Mouse (Mus musculus) olfactory bulb, adult 2 months (tissue): ENCODE data around the gene Fyn. TPM values are rescaled to one million over a fixed set of nuclear protein-coding genes. Genes with fewer than 3 reads are reported as not detected.

Source experiments
- H3K27ac ChIP-seq: fragments of 200-500 bp; 2 replicates; pipeline ENCODE4 v1.5.1; 2012; ENCODE audit warnings: low read depth, low read length; ENCODE audit not compliant: insufficient read depth
- H3K4me1 ChIP-seq: fragments of 200-500 bp; 2 replicates; pipeline ENCODE4 v1.6.1; 2012; ENCODE audit warnings: low read length; ENCODE audit not compliant: control insufficient read depth, insufficient read depth
- H3K4me3 ChIP-seq: fragments of 200-500 bp; 2 replicates; pipeline ENCODE4 v1.5.1; 2012; ENCODE audit warnings: mild to moderate bottlenecking, low read depth, low read length, moderate library complexity; ENCODE audit not compliant: insufficient read depth
- CTCF ChIP-seq: fragments of 200-500 bp; IDR thresholded peaks from 2 replicates; pipeline ENCODE4 v1.5.1; 2012; ENCODE audit warnings: low read depth, mild to moderate bottlenecking, low read length, moderate library complexity; ENCODE audit not compliant: insufficient read depth
- POLR2A ChIP-seq: fragments of 200-500 bp; IDR thresholded peaks from 2 replicates; pipeline ENCODE4 v1.6.1; 2012; ENCODE audit warnings: mild to moderate bottlenecking, low read depth, low read length, moderate library complexity; ENCODE audit not compliant: insufficient read depth
- WGBS: fragments of 180-500 bp; shearing (Covaris S2); methylation state at CpG from one replicate; pipeline ENCODE4 v1.1.7; 2018; 5-methylcytosine and 5-hydroxymethylcytosine counted together
- polyA plus RNA-seq: library from polyadenylated mRNA; stranded (reverse); fragments of >200 nt; gene quantifications from 2 replicates; pipeline ENCODE4 v1.2.4, GENCODE M21; 2012; ENCODE audit warnings: low replicate concordance; ENCODE audit not compliant: missing spikeins, insufficient read depth, insufficient read length

The Fyn gene
- polyA plus RNA-seq, 1 experiment, result 322 TPM

DNA sequence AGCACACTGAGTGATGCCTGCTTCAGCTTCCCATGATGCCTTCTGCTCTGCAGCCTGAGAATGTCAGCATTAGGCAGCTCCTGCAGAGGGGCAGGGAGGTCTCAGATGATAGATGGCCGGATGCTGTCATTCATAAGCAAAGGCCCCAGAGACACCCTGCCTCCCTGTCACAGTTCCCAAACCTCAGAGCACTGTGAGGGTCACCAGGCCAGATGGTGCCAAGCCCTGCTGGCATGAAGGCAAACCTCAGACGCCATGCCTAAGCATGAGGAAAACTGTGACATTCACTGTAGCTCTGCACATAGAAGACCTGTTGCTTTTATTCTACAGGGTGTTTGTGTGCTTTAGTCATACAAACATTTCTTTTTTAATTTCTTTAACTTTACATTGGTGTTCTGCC is 193.7 kb downstream of the Fyn start:
- WGBS, result 74% methylated on average over 2 of the region's 2 CpGs
- H3K27ac ChIP-seq, result no peak overlapping the region
- no peak overlapping the region for H3K4me3 ChIP-seq
- no peak for TF ChIP-seq POLR2A
- no peak for TF ChIP-seq CTCF
- H3K4me1 ChIP-seq, result peaks cover 12% of the 10 kb centered on the region; the same call in 1 of the 2 replicates

DNA sequence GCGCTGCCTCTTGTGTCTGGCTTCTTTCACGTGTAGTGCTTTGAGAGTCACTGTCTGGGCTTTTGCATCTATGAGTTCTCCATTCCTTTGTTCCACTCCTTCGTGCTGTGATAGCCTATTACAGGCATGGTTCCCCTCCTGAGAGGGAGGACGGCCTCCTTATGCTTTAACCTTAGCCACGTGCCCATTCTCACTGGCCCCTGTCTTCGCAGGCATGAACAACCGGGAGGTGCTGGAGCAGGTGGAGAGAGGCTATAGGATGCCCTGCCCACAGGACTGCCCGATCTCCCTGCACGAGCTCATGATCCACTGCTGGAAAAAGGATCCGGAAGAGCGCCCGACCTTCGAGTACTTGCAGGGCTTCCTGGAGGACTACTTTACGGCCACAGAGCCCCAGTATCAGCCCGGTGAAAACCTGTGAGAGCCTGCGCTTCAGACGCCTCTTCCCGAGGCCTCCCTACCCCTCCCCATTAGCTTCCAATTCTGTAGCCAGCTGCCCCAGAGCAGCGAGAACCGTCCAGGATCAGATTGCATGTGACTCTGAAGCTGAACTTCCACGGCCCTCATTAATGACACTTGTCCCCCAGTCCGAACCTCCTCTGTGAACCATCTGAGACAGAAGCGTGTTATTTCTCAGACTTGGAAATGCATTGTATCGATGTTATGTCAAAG is 195.0 kb downstream of the Fyn start:
- TF ChIP-seq CTCF (no peak), POLR2A (no peak)
- Histone ChIP-seq H3K4me3 (no peak overlapping the region), H3K27ac (no peak overlapping the region), H3K4me1 (peaks cover 7% of the 10 kb centered on the region; the same call in 1 of the 2 replicates)
- 67% methylated on average over 24 of the region's 24 CpGs for WGBS

- no peak overlapping the region for H3K4me3 ChIP-seq
- H3K4me1 ChIP-seq, result peaks cover 28% of the 10 kb centered on the region
- H3K27ac ChIP-seq, result no peak overlapping the region
- 81% methylated on average over 12 of the region's 12 CpGs for WGBS
- TF ChIP-seq CTCF (no peak), POLR2A (no peak)
These were observed 198.2 kb downstream of the Fyn start for GRCm38 (mm10) chr10:39566901-39567300.

DNA sequence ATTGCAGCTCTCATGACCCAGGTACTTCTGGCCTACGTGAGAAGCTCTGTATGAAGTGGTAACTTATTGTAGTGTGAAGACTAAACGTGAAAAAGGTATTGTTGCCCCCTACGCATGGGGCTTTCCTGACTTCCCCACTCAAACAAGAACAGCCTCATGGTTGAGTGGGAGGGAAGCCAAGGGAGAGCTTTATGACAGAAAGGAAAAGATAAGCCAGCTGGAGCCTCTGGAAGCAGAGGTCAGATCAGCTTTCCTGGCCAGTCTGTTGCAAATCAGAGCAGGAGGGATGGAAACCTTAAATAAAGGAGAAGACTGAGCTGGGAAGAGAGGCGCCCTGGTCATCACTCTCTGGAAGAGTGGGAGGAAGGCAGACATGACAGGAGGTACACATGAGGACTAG is 200.3 kb downstream of the Fyn start:
- 83% methylated on average over 4 of the region's 4 CpGs for WGBS
- TF ChIP-seq CTCF, result no peak
- no peak for TF ChIP-seq POLR2A

DNA sequence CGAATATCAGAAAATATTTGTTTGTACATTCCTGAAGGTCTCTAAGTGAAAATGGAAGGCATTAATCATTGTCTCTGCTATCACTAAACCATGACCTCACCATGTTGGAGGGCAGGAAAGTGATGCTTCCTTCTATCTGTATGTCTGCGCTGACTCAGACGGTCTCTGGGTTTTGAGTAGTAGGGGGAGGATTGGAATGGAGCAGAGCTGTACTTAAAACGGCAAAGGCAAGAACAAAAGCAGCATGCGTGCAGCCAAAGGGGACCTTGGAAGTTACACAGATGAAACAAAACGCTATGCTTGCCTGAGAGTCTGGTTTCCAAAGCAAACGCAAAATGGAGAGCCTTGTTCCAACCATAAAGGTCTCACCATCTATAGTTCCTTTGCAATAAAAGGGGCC is 202.4 kb downstream of the Fyn start:
- Histone ChIP-seq H3K4me3 (no peak overlapping the region), H3K4me1 (peaks cover 34% of the 10 kb centered on the region), H3K27ac (peak overlapping the region; percentile 78)
- TF ChIP-seq POLR2A (no peak), CTCF (no peak)
- WGBS, result 20% methylated on average over 7 of the region's 7 CpGs

More for the DNA sequence above, 200.3 kb downstream of the Fyn start:
- Histone ChIP-seq H3K4me1 (peaks cover 34% of the 10 kb centered on the region), H3K4me3 (no peak overlapping the region), H3K27ac (0 out of 2 replicates have a peak overlapping the region, but pooled peaks have one; percentile 4)

DNA sequence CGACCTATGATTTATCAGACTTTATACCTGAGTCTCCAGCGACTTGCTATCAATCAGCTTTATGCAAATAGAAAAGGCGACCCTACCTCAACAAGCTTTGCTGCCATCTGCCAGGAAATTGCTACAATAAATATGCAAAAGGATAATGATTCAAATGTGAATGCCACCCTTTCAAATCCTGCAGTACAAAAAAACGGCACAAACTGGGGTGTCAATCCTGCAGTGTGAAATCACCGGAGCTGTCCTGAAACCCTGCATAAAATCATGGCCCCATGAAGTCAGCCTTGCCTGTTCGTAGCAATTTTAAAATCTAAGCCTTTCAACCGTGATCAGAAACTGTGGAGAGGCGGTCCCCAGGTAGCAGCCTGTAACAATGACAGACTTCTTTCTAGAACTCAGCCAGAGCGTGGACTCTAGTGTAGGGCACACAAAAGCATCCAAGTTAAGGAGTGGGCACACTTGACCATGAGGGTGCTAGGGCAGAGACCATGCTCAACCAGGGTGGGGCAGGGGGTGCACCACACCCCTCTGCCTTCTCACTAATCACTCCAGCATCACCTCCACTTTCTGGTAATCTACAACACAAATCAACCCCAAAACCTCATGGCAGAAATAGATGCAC is 203.5 kb downstream of the Fyn start:
- 65% methylated on average over 9 of the region's 9 CpGs for WGBS
- H3K4me3 ChIP-seq, result no peak overlapping the region
- peaks cover 31% of the 10 kb centered on the region for H3K4me1 ChIP-seq
- no peak for TF ChIP-seq CTCF
- H3K27ac ChIP-seq, result peak overlapping the region; percentile 60

DNA sequence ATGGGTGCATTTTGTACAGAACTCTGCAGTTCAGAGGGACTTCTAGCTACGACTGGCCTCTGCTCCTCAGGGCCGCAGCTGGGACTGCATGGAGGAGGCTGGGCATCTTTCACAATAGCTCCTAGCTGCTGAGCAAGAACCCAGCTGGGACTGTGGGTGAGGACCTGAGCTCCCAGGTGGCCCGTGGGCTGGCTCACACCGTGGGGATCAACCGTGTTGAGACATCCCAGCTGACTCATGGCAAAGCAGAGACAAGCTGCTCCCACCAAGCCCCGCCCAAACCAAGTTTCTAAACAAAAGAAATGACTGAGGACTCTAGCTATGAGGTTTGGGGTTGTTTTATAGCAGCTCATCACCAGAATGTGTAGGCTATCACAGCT is 204.0 kb downstream of the Fyn start:
- H3K4me3 ChIP-seq, result no peak overlapping the region
- TF ChIP-seq POLR2A (no peak), CTCF (no peak)
- peak overlapping the region; percentile 62 for H3K27ac ChIP-seq
- H3K4me1 ChIP-seq, result peaks cover 31% of the 10 kb centered on the region
- 28% methylated on average over 6 of the region's 6 CpGs for WGBS

GRCm38 (mm10) chr10:39576466-39576865 is 207.8 kb downstream of the Fyn start:
- no peak overlapping the region for H3K27ac ChIP-seq
- 80% methylated on average over 6 of the region's 6 CpGs for WGBS
- peaks cover 13% of the 10 kb centered on the region for H3K4me1 ChIP-seq
- TF ChIP-seq CTCF (no peak), POLR2A (no peak)
- H3K4me3 ChIP-seq, result no peak overlapping the region

GRCm38 (mm10) chr10:39580477-39580876 is 211.8 kb downstream of the Fyn start:
- TF ChIP-seq POLR2A (no peak), CTCF (no peak)
- H3K4me3 ChIP-seq, result no peak overlapping the region
- WGBS, result 95% methylated on average over 8 of the region's 8 CpGs

DNA sequence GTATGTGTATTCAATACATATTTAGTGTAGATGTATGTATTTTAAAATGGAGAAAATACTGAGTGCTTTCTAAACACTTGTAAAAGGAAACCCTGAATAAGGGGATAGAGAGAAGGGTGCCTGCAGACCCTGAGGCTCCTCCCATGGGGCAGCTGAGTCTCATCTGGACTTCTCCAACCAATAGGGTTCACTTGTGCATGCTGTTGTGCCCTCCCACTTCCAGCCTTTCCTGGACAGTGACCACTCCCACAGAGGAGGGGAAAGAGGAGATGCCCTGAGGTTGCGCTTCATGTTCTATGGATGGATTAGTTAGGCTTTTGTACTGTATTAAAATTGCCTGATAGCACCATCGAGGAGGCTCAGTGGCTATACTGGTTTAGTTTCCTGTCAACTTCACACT is 213.7 kb downstream of the Fyn start:
- H3K4me1 ChIP-seq, result peaks cover 9% of the 10 kb centered on the region
- WGBS, result 81% methylated on average over 2 of the region's 2 CpGs
- TF ChIP-seq POLR2A (no peak), CTCF (no peak)
- H3K27ac ChIP-seq, result no peak overlapping the region
- H3K4me3 ChIP-seq, result no peak overlapping the region

More at GRCm38 (mm10) chr10:39580477-39580876, 211.8 kb downstream of the Fyn start:
- Histone ChIP-seq H3K27ac (no peak overlapping the region), H3K4me1 (peaks cover 3% of the 10 kb centered on the region; the same call in 1 of the 2 replicates)
